Mouse (Mus musculus): ENCODE measurements around the gene Rpl23a. TPM values are rescaled to one million over a fixed set of nuclear protein-coding genes. Genes with fewer than 3 reads are reported as not detected.
A peak's percentile ranks its signal among the peaks of the same experiment; 100 is the strongest.

Gene Rpl23a
- polyA plus RNA-seq, 1 experiment = 867 TPM

GRCm38 (mm10) chr11:78155674-78156073 lies 27.7 kb downstream of the Rpl23a start:
- H3K4me1 ChIP-seq (ENCODE audit: control insufficient read depth, insufficient read depth, low read length) = no peaks in the 10 kb centered on the region
- TF ChIP-seq POLR2A (IDR thresholded peaks at IDR 0.05; ENCODE audit: borderline replicate concordance, low read depth, low read length) = no peak
- no peak for TF ChIP-seq CTCF (IDR thresholded peaks at IDR 0.05; ENCODE audit: low read depth, low read length)
- H3K27ac ChIP-seq (ENCODE audit: insufficient read depth, low read depth, low read length) = no peak overlapping the region
- no peak overlapping the region for H3K4me3 ChIP-seq (ENCODE audit: insufficient read depth, low read length)

- H3K4me3 ChIP-seq (ENCODE audit: insufficient read depth, low read length) = no peak overlapping the region
- no peaks in the 10 kb centered on the region for H3K4me1 ChIP-seq (ENCODE audit: control insufficient read depth, insufficient read depth, low read length)
- H3K27ac ChIP-seq (ENCODE audit: insufficient read depth, low read depth, low read length) = no peak overlapping the region
- TF ChIP-seq POLR2A (IDR thresholded peaks at IDR 0.05; ENCODE audit: borderline replicate concordance, low read depth, low read length) (no peak), CTCF (IDR thresholded peaks at IDR 0.05; ENCODE audit: low read depth, low read length) (no peak)
Measured at GRCm38 (mm10) chr11:78153778-78154177, 29.6 kb downstream of the Rpl23a start.

- Histone ChIP-seq H3K27ac (ENCODE audit: insufficient read depth, low read depth, low read length) (no peak overlapping the region), H3K4me1 (ENCODE audit: control insufficient read depth, insufficient read depth, low read length) (no peaks in the 10 kb centered on the region)
Measured at GRCm38 (mm10) chr11:78152299-78153231, 30.8 kb downstream of the Rpl23a start.

GRCm38 (mm10) chr11:78151161-78151560 lies 32.2 kb downstream of the Rpl23a start:
- TF ChIP-seq POLR2A (IDR thresholded peaks at IDR 0.05; ENCODE audit: borderline replicate concordance, low read depth, low read length) (no peak), CTCF (IDR thresholded peaks at IDR 0.05; ENCODE audit: low read depth, low read length) (peak; percentile 43; the same call in 1 of the 2 replicates)
- Histone ChIP-seq H3K4me3 (ENCODE audit: insufficient read depth, low read length) (no peak overlapping the region), H3K27ac (ENCODE audit: insufficient read depth, low read depth, low read length) (no peak overlapping the region), H3K4me1 (ENCODE audit: control insufficient read depth, insufficient read depth, low read length) (no peaks in the 10 kb centered on the region)

More at GRCm38 (mm10) chr11:78152299-78153231, 30.8 kb downstream of the Rpl23a start:
- TF ChIP-seq CTCF (IDR thresholded peaks at IDR 0.05; ENCODE audit: low read depth, low read length) = no peak
- TF ChIP-seq POLR2A (IDR thresholded peaks at IDR 0.05; ENCODE audit: borderline replicate concordance, low read depth, low read length) = no peak
- H3K4me3 ChIP-seq (ENCODE audit: insufficient read depth, low read length) = no peak overlapping the region

- TF ChIP-seq CTCF (IDR thresholded peaks at IDR 0.05; ENCODE audit: low read depth, low read length) (no peak), POLR2A (IDR thresholded peaks at IDR 0.05; ENCODE audit: borderline replicate concordance, low read depth, low read length) (no peak)
- no peak overlapping the region for H3K27ac ChIP-seq (ENCODE audit: insufficient read depth, low read depth, low read length)
- H3K4me3 ChIP-seq (ENCODE audit: insufficient read depth, low read length) = no peak overlapping the region
- H3K4me1 ChIP-seq (ENCODE audit: control insufficient read depth, insufficient read depth, low read length) = no peaks in the 10 kb centered on the region
Measured at GRCm38 (mm10) chr11:78146707-78147543, 36.5 kb downstream of the Rpl23a start.

GRCm38 (mm10) chr11:78146168-78146567 lies 37.2 kb downstream of the Rpl23a start:
- TF ChIP-seq CTCF (IDR thresholded peaks at IDR 0.05; ENCODE audit: low read depth, low read length) (no peak), POLR2A (IDR thresholded peaks at IDR 0.05; ENCODE audit: borderline replicate concordance, low read depth, low read length) (no peak)
- Histone ChIP-seq H3K27ac (ENCODE audit: insufficient read depth, low read depth, low read length) (no peak overlapping the region), H3K4me1 (ENCODE audit: control insufficient read depth, insufficient read depth, low read length) (no peaks in the 10 kb centered on the region), H3K4me3 (ENCODE audit: insufficient read depth, low read length) (no peak overlapping the region)

- no peak overlapping the region for H3K4me3 ChIP-seq (ENCODE audit: insufficient read depth, low read length)
- H3K27ac ChIP-seq (ENCODE audit: insufficient read depth, low read depth, low read length) = no peak overlapping the region
- no peaks in the 10 kb centered on the region for H3K4me1 ChIP-seq (ENCODE audit: control insufficient read depth, insufficient read depth, low read length)
- TF ChIP-seq CTCF (IDR thresholded peaks at IDR 0.05; ENCODE audit: low read depth, low read length) (no peak), POLR2A (IDR thresholded peaks at IDR 0.05; ENCODE audit: borderline replicate concordance, low read depth, low read length) (no peak)
Measured at GRCm38 (mm10) chr11:78143520-78143919, 39.9 kb downstream of the Rpl23a start.

- no peak overlapping the region for H3K4me3 ChIP-seq (ENCODE audit: insufficient read depth, low read length)
- H3K27ac ChIP-seq (ENCODE audit: insufficient read depth, low read depth, low read length) = no peak overlapping the region
Measured at GRCm38 (mm10) chr11:78140665-78141064, 42.7 kb downstream of the Rpl23a start.

GRCm38 (mm10) chr11:78138023-78138422 lies 45.4 kb downstream of the Rpl23a start:
- no peak overlapping the region for H3K4me3 ChIP-seq (ENCODE audit: insufficient read depth, low read length)
- H3K27ac ChIP-seq (ENCODE audit: insufficient read depth, low read depth, low read length) = no peak overlapping the region
- peaks cover 12% of the 10 kb centered on the region for H3K4me1 ChIP-seq (ENCODE audit: control insufficient read depth, insufficient read depth, low read length)
- TF ChIP-seq CTCF (IDR thresholded peaks at IDR 0.05; ENCODE audit: low read depth, low read length) (no peak), POLR2A (IDR thresholded peaks at IDR 0.05; ENCODE audit: borderline replicate concordance, low read depth, low read length) (no peak)

More at GRCm38 (mm10) chr11:78140665-78141064, 42.7 kb downstream of the Rpl23a start:
- no peak for TF ChIP-seq POLR2A (IDR thresholded peaks at IDR 0.05; ENCODE audit: borderline replicate concordance, low read depth, low read length)
- no peak for TF ChIP-seq CTCF (IDR thresholded peaks at IDR 0.05; ENCODE audit: low read depth, low read length)
- no peaks in the 10 kb centered on the region for H3K4me1 ChIP-seq (ENCODE audit: control insufficient read depth, insufficient read depth, low read length)
